Mouse (Mus musculus) NIH3T3 (cell line): ENCODE data around the gene Znrf2.
"Not testable (repeated sequence)": the region's sequence is repeated elsewhere in the genome, so short reads cannot be mapped to it uniquely, and the experiment has no call there.

Experiments
- DNase-seq: peaks from one replicate; pipeline ENCODE4 v3.0.0-alpha.2; 2012; ENCODE audit warnings: low read depth

Znrf2 gene

DNA sequence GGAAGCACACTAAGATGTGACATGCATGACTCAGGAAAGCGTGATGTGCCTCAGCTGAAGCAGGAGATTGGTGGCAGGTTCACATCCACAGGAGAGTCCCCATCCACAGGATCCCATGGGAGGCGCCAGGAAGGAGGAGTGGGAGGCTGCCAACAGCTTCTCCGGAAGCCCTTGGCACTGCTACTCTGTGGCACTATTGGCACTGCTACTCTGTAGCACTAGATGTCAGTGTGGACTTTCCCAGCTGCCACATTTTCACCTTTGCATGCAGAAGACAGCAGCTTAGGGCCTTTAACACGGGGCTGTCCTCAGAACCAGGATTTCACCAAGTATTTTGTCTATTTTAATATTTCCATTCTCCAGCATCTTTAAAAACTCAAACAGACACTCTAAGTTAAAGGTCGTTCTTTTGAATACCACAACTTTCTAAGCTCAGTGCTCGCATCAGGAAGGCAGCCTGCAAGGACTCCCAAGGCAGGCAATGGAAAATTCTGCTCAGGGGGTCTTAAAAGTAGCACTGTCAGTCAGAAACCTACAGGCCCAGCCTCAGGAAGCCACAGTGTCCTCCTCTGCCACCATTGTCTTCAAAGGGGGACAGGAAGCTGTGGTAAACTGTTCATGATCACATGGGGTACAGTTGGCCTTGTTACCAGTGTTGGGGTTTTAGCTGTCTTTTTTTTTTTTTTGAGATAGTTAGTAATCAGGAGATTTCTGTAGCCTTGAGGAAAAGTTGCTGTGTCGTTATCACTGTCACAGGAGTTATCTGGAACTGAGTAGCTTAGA lies 7.0 kb upstream of the Znrf2 start:
- DNase-seq = peak; percentile 44

GRCm38 (mm10) chr6:54810314-54810646 lies 6.4 kb upstream of the Znrf2 start:
- DNase-seq = no peak

DNA sequence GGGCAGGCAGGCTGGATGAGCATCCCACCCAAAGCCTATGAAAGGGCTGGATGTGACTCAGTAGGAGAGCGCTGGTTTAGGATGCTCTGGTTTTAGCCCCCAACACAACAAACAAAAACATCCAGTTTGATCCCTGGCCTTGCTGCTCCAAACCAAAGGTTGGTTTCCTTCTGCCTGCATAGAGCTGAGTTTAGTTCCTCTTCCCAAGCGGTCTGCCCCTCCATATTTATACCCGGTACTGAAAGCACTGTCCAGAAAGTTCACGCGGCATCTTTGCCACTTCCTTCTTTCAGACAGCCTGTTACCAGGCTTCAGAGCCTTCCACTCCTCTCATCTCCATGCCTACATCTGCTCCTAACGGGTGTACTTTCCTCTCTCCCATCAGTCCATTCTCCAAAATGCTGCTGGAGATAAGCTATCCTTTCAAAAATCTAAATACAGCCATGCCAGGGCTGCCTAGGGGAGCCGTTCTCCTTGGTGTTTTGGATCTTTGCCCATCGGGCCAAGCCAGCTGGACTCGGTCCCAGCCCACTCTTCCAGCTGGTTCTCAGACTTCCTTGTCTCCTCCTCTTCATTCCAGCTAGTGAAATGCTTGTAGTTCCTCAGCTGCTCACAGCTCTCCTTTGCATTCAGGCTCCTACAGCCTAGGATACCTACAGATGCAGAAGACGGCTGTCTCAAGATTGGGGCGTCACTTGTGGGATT lies 5.0 kb upstream of the Znrf2 start:
- DNase-seq = peak; percentile 87

- DNase-seq = peak; percentile 84
These were observed 4.4 kb upstream of the Znrf2 start for GRCm38 (mm10) chr6:54812276-54812675.

DNA sequence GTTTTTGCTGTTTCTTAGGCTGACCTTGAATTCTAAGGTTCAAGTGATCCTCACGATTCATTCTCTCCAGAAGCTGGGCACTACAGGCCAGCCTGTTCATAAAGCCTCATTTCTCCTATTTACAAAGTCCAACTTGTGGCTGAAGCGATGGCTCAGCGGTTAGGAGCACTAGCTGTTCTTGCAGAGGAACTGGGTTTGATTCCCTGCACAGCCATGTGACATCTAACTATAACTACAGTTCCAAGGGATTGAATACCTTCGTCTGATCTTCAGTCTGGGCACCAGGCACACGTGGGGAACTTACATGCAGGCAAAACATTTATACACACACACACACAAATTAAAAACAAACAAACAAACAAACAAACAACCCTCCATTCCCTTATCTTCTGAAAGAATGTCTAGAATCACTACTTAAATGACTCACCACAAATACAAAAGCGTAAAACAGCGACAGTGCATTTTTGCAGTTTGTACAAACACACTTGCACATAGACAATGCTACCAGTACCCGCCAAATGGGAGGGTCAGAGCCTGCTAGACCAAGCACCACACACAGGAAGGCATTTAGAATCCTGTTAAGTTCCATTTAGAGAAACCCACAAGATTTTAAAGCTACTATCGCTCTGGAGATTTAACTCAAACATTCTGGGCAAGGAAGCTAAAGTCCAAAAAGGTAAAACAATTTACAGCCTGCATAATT lies 1.1 kb upstream of the Znrf2 start:
- no peak for DNase-seq

GRCm38 (mm10) chr6:54817266-54817767 lies 601 bp downstream of the Znrf2 start:
- DNase-seq = peak; percentile 83

DNA sequence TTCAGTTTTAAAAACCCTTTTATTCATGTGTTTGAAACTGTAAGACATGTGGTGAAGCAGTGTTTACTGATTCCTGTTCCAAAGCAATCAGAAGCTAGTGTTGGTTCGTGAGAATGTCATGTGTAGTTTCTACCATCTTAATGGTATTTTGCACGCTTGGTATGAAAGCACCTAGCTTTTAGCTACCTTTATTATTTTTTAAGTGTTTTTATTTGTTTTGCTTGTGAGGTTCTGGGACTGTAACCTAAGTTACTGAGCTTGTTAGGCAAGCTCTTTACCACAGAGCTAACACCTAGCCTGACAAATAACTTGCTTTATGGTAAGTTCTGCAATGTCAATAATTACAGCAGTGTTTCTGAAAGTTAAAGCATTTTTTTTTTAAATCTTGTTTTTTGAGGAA lies 1.7 kb downstream of the Znrf2 start:
- DNase-seq = no peak

- DNase-seq = no peak
These were observed 2.6 kb downstream of the Znrf2 start for GRCm38 (mm10) chr6:54819272-54819671.

DNA sequence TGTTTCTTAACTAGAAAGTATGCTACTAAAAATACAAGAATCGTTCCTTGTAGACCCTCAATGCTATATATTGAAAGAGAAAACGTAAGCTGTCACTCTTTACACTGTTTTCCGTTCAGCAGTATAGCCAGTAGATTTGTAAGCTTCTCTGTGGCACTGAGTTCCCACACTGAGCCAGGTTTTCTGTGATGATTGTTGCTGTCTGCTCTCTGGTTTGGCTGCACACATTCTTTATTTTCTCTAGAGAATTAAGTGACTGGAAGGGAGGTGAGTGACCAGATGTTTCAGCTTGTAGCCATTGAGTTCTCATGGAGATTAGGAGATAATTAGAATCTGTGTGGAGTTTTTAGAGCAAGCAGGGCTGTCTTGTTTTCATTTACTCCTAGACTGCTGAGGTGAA lies 3.0 kb downstream of the Znrf2 start:
- no peak for DNase-seq

DNA sequence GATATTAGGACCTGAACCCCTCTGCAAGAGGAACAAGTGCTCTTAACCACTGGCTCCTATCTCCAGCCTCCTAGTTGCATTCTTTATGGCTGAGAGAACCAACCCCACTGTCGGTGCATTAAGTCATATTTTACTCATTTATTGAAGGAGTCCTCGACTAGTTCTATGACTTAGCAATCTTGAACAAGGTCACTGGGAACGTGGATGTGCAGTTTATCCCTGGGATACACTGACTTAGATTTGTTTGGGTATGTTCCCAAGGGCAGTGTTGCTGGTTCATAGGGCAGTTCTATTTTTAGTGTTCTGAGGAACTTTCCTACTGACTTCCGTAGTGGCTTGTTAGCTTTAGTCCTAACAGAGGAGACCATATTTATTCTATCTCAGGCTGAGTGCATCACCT lies 5.6 kb downstream of the Znrf2 start:
- no peak for DNase-seq

- not testable (repeated sequence) for DNase-seq
These were observed 7.8 kb downstream of the Znrf2 start for GRCm38 (mm10) chr6:54824561-54824960.

DNA sequence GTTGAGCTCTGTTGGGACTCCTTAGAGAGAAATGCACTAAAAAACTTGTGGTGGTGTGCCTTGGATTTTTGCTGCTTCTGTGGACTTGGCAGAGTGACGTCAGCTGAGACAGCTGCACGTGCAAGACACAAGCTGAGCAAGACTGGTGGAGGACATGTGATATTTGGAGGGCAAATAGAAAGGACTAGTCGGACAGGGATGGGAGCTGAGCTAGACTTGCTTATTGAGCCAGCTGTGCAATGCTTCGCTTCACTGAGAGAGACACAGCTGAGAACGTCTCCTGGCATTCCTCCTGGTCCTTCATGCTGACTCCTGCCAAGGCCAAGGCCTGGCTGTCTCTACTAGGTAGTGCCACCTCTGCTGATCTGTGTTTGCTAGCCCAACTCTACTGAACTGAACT lies 10.8 kb downstream of the Znrf2 start:
- no peak for DNase-seq

- DNase-seq = no peak
These were observed 11.6 kb downstream of the Znrf2 start for GRCm38 (mm10) chr6:54828274-54828673.

DNA sequence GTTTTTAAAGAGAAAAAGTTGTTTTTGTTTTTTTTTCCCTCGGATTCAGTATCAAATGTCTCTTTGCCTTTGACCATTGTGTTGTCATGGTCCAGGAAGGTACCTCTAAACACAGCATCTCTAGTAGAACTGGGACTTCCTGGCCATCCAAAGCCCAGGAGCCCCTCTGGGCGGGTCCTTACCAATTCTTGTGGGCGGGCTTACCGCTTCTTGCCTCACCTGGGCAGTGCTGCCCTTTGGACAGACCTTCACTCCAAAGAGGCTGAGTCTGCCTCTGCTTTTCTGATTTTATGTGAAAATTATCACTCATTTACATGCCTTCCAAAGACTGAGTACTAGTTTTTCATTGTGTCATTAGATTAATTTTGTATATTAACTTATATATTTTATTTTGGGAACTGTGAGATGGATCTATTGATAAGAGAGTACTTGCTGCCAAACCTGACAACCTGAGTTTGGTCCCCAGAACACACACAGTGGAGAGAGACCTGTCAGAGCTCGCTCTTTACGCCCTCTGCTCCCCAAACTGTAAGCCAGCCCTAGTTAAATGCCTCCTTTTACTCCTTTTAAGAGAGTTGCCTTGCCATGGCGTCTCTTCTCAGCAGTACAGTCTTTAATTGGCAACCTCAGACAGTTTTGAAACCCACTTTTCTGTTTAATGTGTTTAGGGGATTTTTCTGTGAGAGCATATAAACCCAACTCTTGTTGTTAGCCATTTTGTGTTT lies 13.5 kb downstream of the Znrf2 start:
- DNase-seq = no peak

GRCm38 (mm10) chr6:54831069-54831720 lies 14.5 kb downstream of the Znrf2 start:
- peak; percentile 76 for DNase-seq

GRCm38 (mm10) chr6:54833427-54833826 lies 16.7 kb downstream of the Znrf2 start:
- DNase-seq = no peak

DNA sequence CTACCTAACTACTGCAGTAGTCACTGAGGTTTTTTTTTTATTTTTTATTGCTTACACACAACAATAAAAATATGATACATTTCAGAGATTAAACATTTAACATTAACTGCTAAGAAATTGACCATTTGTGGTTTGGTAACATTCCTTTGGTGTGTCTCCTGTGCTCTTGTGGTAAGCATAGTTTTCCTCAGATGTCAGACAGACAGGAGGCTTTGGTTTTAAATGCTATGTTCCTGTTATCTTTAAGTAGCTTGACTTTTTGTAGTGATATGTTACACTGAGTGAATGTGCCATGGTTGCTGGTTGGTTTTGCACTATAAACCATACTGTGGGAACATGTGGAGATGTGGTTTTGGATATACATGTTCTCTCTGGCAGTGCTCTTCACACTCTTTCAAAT lies 19.9 kb downstream of the Znrf2 start:
- peak; percentile 58 for DNase-seq

DNA sequence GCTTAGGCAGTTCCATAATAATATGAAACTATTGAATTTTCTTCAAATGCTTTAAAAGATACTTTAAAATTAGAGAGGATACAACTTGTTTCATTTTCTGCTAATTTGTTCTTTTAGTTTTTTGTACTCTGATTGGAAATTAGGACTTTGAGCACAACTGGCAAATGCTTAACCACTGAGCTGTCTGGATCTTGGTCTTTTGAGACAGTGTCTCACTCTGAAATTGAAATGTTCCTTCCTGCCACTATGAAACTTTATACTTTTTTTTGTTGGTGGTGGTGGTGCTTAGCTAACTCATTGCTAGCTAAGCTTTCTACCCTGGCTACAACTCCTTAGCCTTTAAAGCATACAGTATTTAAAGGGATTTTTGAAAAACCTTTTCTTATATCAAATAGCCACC lies 24.7 kb downstream of the Znrf2 start:
- DNase-seq = no peak

DNA sequence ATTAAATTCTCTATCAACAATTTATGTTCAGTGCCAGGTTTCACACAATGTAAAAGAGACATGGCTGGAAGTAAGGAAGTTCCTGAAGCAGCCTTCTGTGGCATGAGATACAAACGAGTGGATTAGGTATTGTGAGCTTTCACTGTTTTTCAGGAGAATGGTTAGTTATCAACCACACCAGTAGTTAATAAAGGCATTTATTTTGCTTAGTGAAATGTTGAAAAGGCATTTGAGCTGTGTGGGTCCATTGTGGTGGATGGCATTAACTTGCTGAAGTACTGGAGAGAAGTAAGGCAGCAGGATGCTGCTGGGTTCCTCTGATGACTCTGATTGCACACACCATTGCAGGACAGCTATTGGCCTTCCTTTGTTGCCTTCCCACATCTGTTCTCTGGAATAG lies 25.3 kb downstream of the Znrf2 start:
- no peak for DNase-seq

- DNase-seq = no peak
These were observed 31.8 kb downstream of the Znrf2 start for GRCm38 (mm10) chr6:54848546-54848945.
